Mouse (Mus musculus) hindbrain, embryonic 16.5 days (tissue): Measurements from ENCODE around the gene Fxyd7. TPM values are rescaled to one million over a fixed set of nuclear protein-coding genes. Genes with fewer than 3 reads are reported as not detected.

Source experiments
- ATAC-seq: fragments of 200-750 bp; cut with Nextera tagmentation; 2 replicates; pipeline ENCODE4 v1.8.0; 2017; ENCODE audit warnings: moderate TSS enrichment, moderate library complexity
- H3K27ac ChIP-seq: fragments of 300-500 bp; sonication (generic); 2 replicates; pipeline ENCODE4 v1.5.1; 2014; ENCODE audit warnings: low read depth, mild to moderate bottlenecking, control low read depth, low read length, moderate library complexity
- H3K27me3 ChIP-seq: fragments of 300-500 bp; sonication (generic); replicated peaks from 2 replicates; pipeline ENCODE4 v1.6.1; 2014; ENCODE audit warnings: low read length; ENCODE audit not compliant: control insufficient read depth, insufficient read depth
- H3K36me3 ChIP-seq: fragments of 300-500 bp; sonication (generic); 2 replicates; pipeline ENCODE4 v1.6.1; 2014; ENCODE audit warnings: mild to moderate bottlenecking, low read length, moderate library complexity, mixed read lengths; ENCODE audit not compliant: control insufficient read depth, insufficient read depth
- H3K4me1 ChIP-seq: fragments of 300-500 bp; sonication (generic); 2 replicates; pipeline ENCODE4 v1.6.1; 2014; ENCODE audit warnings: low read depth, low read length; ENCODE audit not compliant: control insufficient read depth, insufficient read depth
- H3K4me2 ChIP-seq: fragments of 300-500 bp; sonication (generic); 2 replicates; pipeline ENCODE4 v1.6.1; 2014; ENCODE audit warnings: mild to moderate bottlenecking, low read length, control low read depth, moderate library complexity
- H3K4me3 ChIP-seq: fragments of 300-500 bp; sonication (generic); 2 replicates; pipeline ENCODE4 v1.5.1; 2014; ENCODE audit warnings: mild to moderate bottlenecking, low read length, control low read depth, moderate library complexity
- H3K9ac ChIP-seq: fragments of 300-500 bp; sonication (generic); 2 replicates; pipeline ENCODE4 v1.6.1; 2014; ENCODE audit warnings: low read depth, mild to moderate bottlenecking, control low read depth, low read length, moderate library complexity
- H3K9me3 ChIP-seq: fragments of 300-500 bp; sonication (generic); 2 replicates; pipeline ENCODE4 v1.6.1; 2014; ENCODE audit warnings: mild to moderate bottlenecking, low read length, moderate library complexity; ENCODE audit not compliant: control insufficient read depth
- WGBS: fragments of 180-500 bp; shearing (Covaris S2); extraction: QIAGEN DNeasy Blood & Tissue Kit; methylation state at CpG from one replicate; pipeline ENCODE4 v1.1.7; 2014; 5-methylcytosine and 5-hydroxymethylcytosine counted together
- polyA plus RNA-seq: library from polyadenylated mRNA; unstranded; fragments of >200 nt; fragmentation: Nextera tagmentation; extraction: Ambion mirVana; gene quantifications from 2 replicates; pipeline ENCODE4 v1.2.1, GENCODE M21; 2015

The Fxyd7 gene
- polyA plus RNA-seq, 1 experiment from 2014 or later: 417 TPM

DNA sequence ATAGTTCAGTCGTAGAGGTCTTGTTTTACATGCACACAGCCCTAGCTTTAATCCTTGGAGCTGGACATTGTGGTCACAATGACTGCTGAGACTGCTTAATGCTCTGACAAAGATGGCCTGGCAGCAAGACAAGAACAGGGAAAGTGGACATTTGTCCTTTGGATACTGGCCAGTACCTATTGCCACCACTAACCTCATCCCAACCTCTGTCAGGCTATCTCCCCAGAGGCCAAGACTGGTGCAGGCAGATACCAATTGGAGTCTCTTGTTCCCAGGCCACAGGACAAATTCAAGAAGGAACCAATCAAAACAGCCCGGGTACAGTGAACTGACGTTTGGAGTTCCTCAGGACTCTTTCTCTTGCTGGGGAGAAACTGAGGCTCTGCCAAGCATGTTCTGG is 36.9 kb upstream of the Fxyd7 start:
- no peaks in the 10 kb centered on the region for H3K27me3 ChIP-seq
- H3K9ac ChIP-seq: no peak overlapping the region
- no peak overlapping the region for H3K27ac ChIP-seq
- no peaks in the 10 kb centered on the region for H3K36me3 ChIP-seq
- no peak for ATAC-seq
- WGBS: 71% methylated on average over 3 of the region's 3 CpGs
- H3K4me2 ChIP-seq: no peak overlapping the region
- H3K9me3 ChIP-seq: no peaks in the 10 kb centered on the region
- H3K4me3 ChIP-seq: no peak overlapping the region
- H3K4me1 ChIP-seq: peaks cover 4% of the 10 kb centered on the region; the same call in 1 of the 2 replicates

GRCm38 (mm10) chr7:31087262-31087661 is 36.0 kb upstream of the Fxyd7 start:
- no peak overlapping the region for H3K4me3 ChIP-seq
- H3K4me2 ChIP-seq: no peak overlapping the region
- H3K27me3 ChIP-seq: no peaks in the 10 kb centered on the region
- ATAC-seq: no peak
- H3K4me1 ChIP-seq: peaks cover 4% of the 10 kb centered on the region
- H3K27ac ChIP-seq: no peak overlapping the region
- H3K36me3 ChIP-seq: no peaks in the 10 kb centered on the region
- no peak overlapping the region for H3K9ac ChIP-seq
- 75% methylated on average over 2 of the region's 2 CpGs for WGBS
- H3K9me3 ChIP-seq: no peaks in the 10 kb centered on the region

DNA sequence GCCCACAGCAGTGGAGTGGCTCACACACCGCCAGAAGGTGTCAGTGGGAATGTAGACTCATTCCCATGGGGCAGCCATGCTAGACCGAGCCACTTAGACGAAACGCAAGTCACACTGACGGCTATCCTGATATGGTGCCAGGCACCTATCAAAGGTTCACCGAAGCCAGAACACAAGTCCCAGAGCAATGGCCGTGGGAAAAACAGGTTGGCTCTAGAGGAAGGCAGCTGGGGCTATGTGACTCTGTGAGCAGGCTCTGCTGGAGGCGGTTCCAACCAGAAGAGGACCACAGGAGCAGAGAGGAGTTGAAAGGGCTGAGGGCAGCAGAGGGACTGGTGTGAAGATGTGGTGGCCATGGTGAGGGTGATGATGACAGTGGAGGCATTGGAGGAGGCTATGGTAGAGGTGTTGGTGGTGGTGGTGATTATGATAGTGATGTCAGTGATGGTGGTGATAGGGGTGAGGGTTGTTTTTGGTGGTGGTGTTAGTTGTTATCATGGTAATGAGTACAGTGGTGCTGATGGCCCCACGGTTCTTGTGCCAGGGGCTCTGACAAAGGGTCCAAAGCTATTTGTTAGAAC is 35.0 kb upstream of the Fxyd7 start:
- Histone ChIP-seq H3K36me3 (no peaks in the 10 kb centered on the region), H3K9me3 (no peaks in the 10 kb centered on the region), H3K4me3 (no peak overlapping the region), H3K4me1 (peaks cover 4% of the 10 kb centered on the region), H3K27me3 (no peaks in the 10 kb centered on the region), H3K9ac (no peak overlapping the region), H3K4me2 (no peak overlapping the region), H3K27ac (no peak overlapping the region)
- no peak for ATAC-seq
- WGBS: 89% methylated on average over 9 of the region's 9 CpGs

DNA sequence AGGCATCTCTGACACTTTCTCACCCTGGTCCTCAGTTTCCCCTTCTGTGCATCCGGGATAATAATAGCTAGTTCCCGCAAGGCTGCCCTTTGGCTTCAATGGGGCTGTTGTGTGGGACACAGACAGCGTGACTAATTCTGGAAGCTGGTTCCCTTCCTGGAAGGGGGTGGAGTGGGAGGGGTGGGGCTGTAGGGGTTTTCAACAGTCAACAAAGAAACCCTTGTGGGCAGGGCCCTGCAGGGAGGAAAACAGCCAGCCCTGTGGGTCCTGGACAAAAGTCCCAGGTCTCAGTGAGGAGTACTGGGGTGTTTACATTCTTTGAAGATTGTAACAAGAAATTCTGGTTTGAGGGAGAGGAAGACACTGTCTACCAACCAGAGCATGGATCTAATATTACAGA is 33.9 kb upstream of the Fxyd7 start:
- H3K4me3 ChIP-seq: no peak overlapping the region
- ATAC-seq: no peak
- no peaks in the 10 kb centered on the region for H3K9me3 ChIP-seq
- no peak overlapping the region; the same call in 1 of the 2 replicates for H3K27ac ChIP-seq
- no peak overlapping the region for H3K9ac ChIP-seq
- no peaks in the 10 kb centered on the region for H3K27me3 ChIP-seq
- H3K36me3 ChIP-seq: no peaks in the 10 kb centered on the region
- no peak overlapping the region for H3K4me2 ChIP-seq
- WGBS: 11% methylated on average over 3 of the region's 3 CpGs
- H3K4me1 ChIP-seq: peaks cover 4% of the 10 kb centered on the region

GRCm38 (mm10) chr7:31084140-31084539 is 32.9 kb upstream of the Fxyd7 start:
- ATAC-seq: no peak
- Histone ChIP-seq H3K9ac (no peak overlapping the region), H3K4me1 (peaks cover 4% of the 10 kb centered on the region), H3K27ac (no peak overlapping the region), H3K36me3 (no peaks in the 10 kb centered on the region), H3K4me2 (no peak overlapping the region), H3K4me3 (no peak overlapping the region), H3K27me3 (no peaks in the 10 kb centered on the region), H3K9me3 (no peaks in the 10 kb centered on the region)
- WGBS: 54% methylated on average over 9 of the region's 9 CpGs

GRCm38 (mm10) chr7:31082831-31083588 is 31.7 kb upstream of the Fxyd7 start:
- Histone ChIP-seq H3K36me3 (no peaks in the 10 kb centered on the region), H3K4me1 (peaks cover 4% of the 10 kb centered on the region), H3K9ac (0 out of 2 replicates have a peak overlapping the region, but pooled peaks have one; percentile 13), H3K4me3 (no peak overlapping the region), H3K4me2 (no peak overlapping the region), H3K27ac (no peak overlapping the region; the same call in 1 of the 2 replicates), H3K27me3 (no peaks in the 10 kb centered on the region), H3K9me3 (no peaks in the 10 kb centered on the region)
- 57% methylated on average over 14 of the region's 14 CpGs for WGBS
- 0 out of 2 replicates have a peak, but pooled peaks have one; percentile 15 for ATAC-seq

- no peak overlapping the region for H3K27ac ChIP-seq
- H3K4me1 ChIP-seq: peaks cover 4% of the 10 kb centered on the region
- H3K27me3 ChIP-seq: no peaks in the 10 kb centered on the region
- no peak overlapping the region for H3K9ac ChIP-seq
- ATAC-seq: no peak
- no peaks in the 10 kb centered on the region for H3K9me3 ChIP-seq
- H3K4me3 ChIP-seq: no peak overlapping the region
- H3K36me3 ChIP-seq: no peaks in the 10 kb centered on the region
- H3K4me2 ChIP-seq: no peak overlapping the region
Observed at GRCm38 (mm10) chr7:31082106-31082505, 30.8 kb upstream of the Fxyd7 start.

DNA sequence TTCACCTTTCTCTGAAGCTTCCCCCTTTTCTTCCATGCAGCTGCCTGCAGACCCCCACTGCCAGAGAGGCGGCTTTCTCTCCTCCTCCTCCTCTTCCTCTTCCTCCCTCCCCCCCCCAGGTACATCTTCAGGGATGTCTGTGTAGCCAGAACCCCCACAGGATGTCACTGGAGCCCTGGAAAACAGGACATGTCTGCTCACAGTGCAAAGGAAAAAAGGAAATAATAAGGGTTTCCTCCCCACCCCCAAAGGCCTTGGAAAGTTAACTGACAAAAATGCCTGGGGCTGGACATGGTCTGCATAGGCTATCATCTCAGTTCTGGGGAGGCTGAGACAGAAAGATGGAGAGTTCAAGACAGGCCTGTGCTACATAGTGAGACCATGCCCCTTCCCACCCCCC is 29.8 kb upstream of the Fxyd7 start:
- no peak overlapping the region for H3K9ac ChIP-seq
- WGBS: 34% methylated on average over 1 of the region's 1 CpGs
- no peak overlapping the region for H3K4me3 ChIP-seq
- H3K36me3 ChIP-seq: no peaks in the 10 kb centered on the region
- peaks cover 4% of the 10 kb centered on the region for H3K4me1 ChIP-seq
- no peak for ATAC-seq
- H3K27ac ChIP-seq: no peak overlapping the region
- H3K9me3 ChIP-seq: no peaks in the 10 kb centered on the region
- H3K4me2 ChIP-seq: no peak overlapping the region
- H3K27me3 ChIP-seq: no peaks in the 10 kb centered on the region

DNA sequence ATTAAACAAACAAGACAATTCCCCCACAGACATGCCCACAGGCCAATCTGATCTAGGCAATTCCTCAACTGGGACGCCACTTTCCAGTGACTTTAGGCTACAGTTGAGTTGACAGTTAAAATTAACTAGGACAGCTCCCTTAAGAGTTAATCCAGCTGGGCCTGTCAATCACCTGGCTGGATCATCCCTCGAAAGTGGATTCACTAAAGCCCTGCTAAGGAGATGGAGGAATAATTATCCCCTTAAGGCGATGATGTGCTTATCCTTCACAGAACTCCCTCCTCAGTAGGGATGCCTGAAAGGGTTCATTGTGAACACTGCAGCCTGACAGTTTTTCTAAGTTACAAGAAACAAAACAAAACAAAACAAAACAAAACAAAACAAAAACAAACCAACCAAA is 29.3 kb upstream of the Fxyd7 start:
- Histone ChIP-seq H3K9me3 (no peaks in the 10 kb centered on the region), H3K4me3 (no peak overlapping the region), H3K27ac (no peak overlapping the region), H3K27me3 (no peaks in the 10 kb centered on the region), H3K4me2 (no peak overlapping the region), H3K4me1 (peaks cover 4% of the 10 kb centered on the region), H3K36me3 (no peaks in the 10 kb centered on the region), H3K9ac (no peak overlapping the region)
- 50% methylated on average over 3 of the region's 3 CpGs for WGBS
- ATAC-seq: no peak
